Mouse (Mus musculus): ENCODE data around the gene Pnpla1. TPM values are rescaled to one million over a fixed set of nuclear protein-coding genes. Genes with fewer than 3 reads are reported as not detected.

Pnpla1 gene
- polyA plus RNA-seq, 1 experiment = 0.44 TPM

GRCm38 (mm10) chr17:28896095-28896780 lies 38.0 kb downstream of the Pnpla1 start:
- H3K4me1 ChIP-seq (ENCODE audit: control insufficient read depth, insufficient read depth, low read length) = peaks cover 18% of the 10 kb centered on the region
- H3K4me3 ChIP-seq (ENCODE audit: insufficient read depth, low read length) = no peak overlapping the region
- H3K27ac ChIP-seq (ENCODE audit: insufficient read depth, low read depth, low read length) = no peak overlapping the region
- TF ChIP-seq POLR2A (IDR thresholded peaks at IDR 0.05; ENCODE audit: borderline replicate concordance, low read depth, low read length) (no peak), CTCF (IDR thresholded peaks at IDR 0.05; ENCODE audit: low read depth, low read length) (no peak)

GRCm38 (mm10) chr17:28897817-28898216 lies 39.6 kb downstream of the Pnpla1 start:
- H3K27ac ChIP-seq (ENCODE audit: insufficient read depth, low read depth, low read length) = no peak overlapping the region
- H3K4me1 ChIP-seq (ENCODE audit: control insufficient read depth, insufficient read depth, low read length) = peaks cover 18% of the 10 kb centered on the region
- TF ChIP-seq POLR2A (IDR thresholded peaks at IDR 0.05; ENCODE audit: borderline replicate concordance, low read depth, low read length) (no peak), CTCF (IDR thresholded peaks at IDR 0.05; ENCODE audit: low read depth, low read length) (no peak)
- H3K4me3 ChIP-seq (ENCODE audit: insufficient read depth, low read length) = no peak overlapping the region

- Histone ChIP-seq H3K27ac (ENCODE audit: insufficient read depth, low read depth, low read length) (no peak overlapping the region), H3K4me3 (ENCODE audit: insufficient read depth, low read length) (no peak overlapping the region), H3K4me1 (ENCODE audit: control insufficient read depth, insufficient read depth, low read length) (peaks cover 18% of the 10 kb centered on the region)
- TF ChIP-seq CTCF (IDR thresholded peaks at IDR 0.05; ENCODE audit: low read depth, low read length) (no peak), POLR2A (IDR thresholded peaks at IDR 0.05; ENCODE audit: borderline replicate concordance, low read depth, low read length) (no peak)
Observed at GRCm38 (mm10) chr17:28898249-28898648, 40.0 kb downstream of the Pnpla1 start.

- no peak for TF ChIP-seq CTCF (IDR thresholded peaks at IDR 0.05; ENCODE audit: low read depth, low read length)
- no peak for TF ChIP-seq POLR2A (IDR thresholded peaks at IDR 0.05; ENCODE audit: borderline replicate concordance, low read depth, low read length)
- no peak overlapping the region for H3K4me3 ChIP-seq (ENCODE audit: insufficient read depth, low read length)
- H3K4me1 ChIP-seq (ENCODE audit: control insufficient read depth, insufficient read depth, low read length) = peaks cover 8% of the 10 kb centered on the region
- H3K27ac ChIP-seq (ENCODE audit: insufficient read depth, low read depth, low read length) = no peak overlapping the region
Observed at GRCm38 (mm10) chr17:28899427-28899826, 41.2 kb downstream of the Pnpla1 start.

GRCm38 (mm10) chr17:28901559-28901958 lies 43.3 kb downstream of the Pnpla1 start:
- no peak for TF ChIP-seq POLR2A (IDR thresholded peaks at IDR 0.05; ENCODE audit: borderline replicate concordance, low read depth, low read length)
- TF ChIP-seq CTCF (IDR thresholded peaks at IDR 0.05; ENCODE audit: low read depth, low read length) = 0 out of 2 replicates have a peak, but pooled peaks have one; percentile 20
- Histone ChIP-seq H3K27ac (ENCODE audit: insufficient read depth, low read depth, low read length) (no peak overlapping the region), H3K4me3 (ENCODE audit: insufficient read depth, low read length) (no peak overlapping the region), H3K4me1 (ENCODE audit: control insufficient read depth, insufficient read depth, low read length) (no peaks in the 10 kb centered on the region)

- H3K27ac ChIP-seq (ENCODE audit: insufficient read depth, low read depth, low read length) = no peak overlapping the region
- H3K4me3 ChIP-seq (ENCODE audit: insufficient read depth, low read length) = no peak overlapping the region
- TF ChIP-seq CTCF (IDR thresholded peaks at IDR 0.05; ENCODE audit: low read depth, low read length) = peak; percentile 70; the same call in 1 of the 2 replicates
- TF ChIP-seq POLR2A (IDR thresholded peaks at IDR 0.05; ENCODE audit: borderline replicate concordance, low read depth, low read length) = no peak
- no peaks in the 10 kb centered on the region for H3K4me1 ChIP-seq (ENCODE audit: control insufficient read depth, insufficient read depth, low read length)
Observed at GRCm38 (mm10) chr17:28904546-28905376, 46.5 kb downstream of the Pnpla1 start.

- no peak overlapping the region for H3K4me3 ChIP-seq (ENCODE audit: insufficient read depth, low read length)
- TF ChIP-seq POLR2A (IDR thresholded peaks at IDR 0.05; ENCODE audit: borderline replicate concordance, low read depth, low read length) (no peak), CTCF (IDR thresholded peaks at IDR 0.05; ENCODE audit: low read depth, low read length) (no peak)
- no peak overlapping the region for H3K27ac ChIP-seq (ENCODE audit: insufficient read depth, low read depth, low read length)
- H3K4me1 ChIP-seq (ENCODE audit: control insufficient read depth, insufficient read depth, low read length) = no peaks in the 10 kb centered on the region
Observed at GRCm38 (mm10) chr17:28905377-28905916, 47.2 kb downstream of the Pnpla1 start.

- Histone ChIP-seq H3K4me1 (ENCODE audit: control insufficient read depth, insufficient read depth, low read length) (peaks cover 1% of the 10 kb centered on the region; the same call in 1 of the 2 replicates), H3K4me3 (ENCODE audit: insufficient read depth, low read length) (no peak overlapping the region), H3K27ac (ENCODE audit: insufficient read depth, low read depth, low read length) (no peak overlapping the region)
- TF ChIP-seq POLR2A (IDR thresholded peaks at IDR 0.05; ENCODE audit: borderline replicate concordance, low read depth, low read length) = no peak
- TF ChIP-seq CTCF (IDR thresholded peaks at IDR 0.05; ENCODE audit: low read depth, low read length) = no peak
Observed at GRCm38 (mm10) chr17:28907959-28908358, 49.7 kb downstream of the Pnpla1 start.

GRCm38 (mm10) chr17:28909252-28909941 lies 51.2 kb downstream of the Pnpla1 start:
- H3K4me3 ChIP-seq (ENCODE audit: insufficient read depth, low read length) = no peak overlapping the region

More at GRCm38 (mm10) chr17:28909252-28909941, 51.2 kb downstream of the Pnpla1 start:
- no peak overlapping the region for H3K27ac ChIP-seq (ENCODE audit: insufficient read depth, low read depth, low read length)
- H3K4me1 ChIP-seq (ENCODE audit: control insufficient read depth, insufficient read depth, low read length) = peaks cover 3% of the 10 kb centered on the region; the same call in 1 of the 2 replicates
- TF ChIP-seq POLR2A (IDR thresholded peaks at IDR 0.05; ENCODE audit: borderline replicate concordance, low read depth, low read length) (no peak), CTCF (IDR thresholded peaks at IDR 0.05; ENCODE audit: low read depth, low read length) (no peak)
